Mouse (Mus musculus) bone marrow, adult 2 months (tissue): Measurements from ENCODE around the gene Nbas. TPM values are rescaled to one million over a fixed set of nuclear protein-coding genes. Genes with fewer than 3 reads are reported as not detected.

Experiments used
- H3K27ac ChIP-seq: fragments of 200-500 bp; 2 replicates; pipeline ENCODE4 v1.5.1; 2012; ENCODE audit warnings: low read depth, mild to moderate bottlenecking, control low read depth, inconsistent platforms, low read length; ENCODE audit not compliant: control insufficient read depth, poor library complexity, insufficient read depth
- H3K4me1 ChIP-seq: fragments of 200-500 bp; 2 replicates; pipeline ENCODE4 v1.6.1; 2011; ENCODE audit warnings: low read length; ENCODE audit not compliant: control insufficient read depth, insufficient read depth
- H3K4me3 ChIP-seq: fragments of 200-500 bp; replicated peaks from 2 replicates; pipeline ENCODE3; 2011; ENCODE audit warnings: mild to moderate bottlenecking, low read depth, low read length, control low read depth; ENCODE audit not compliant: control insufficient read depth
- CTCF ChIP-seq: fragments of 200-500 bp; IDR thresholded peaks from 2 replicates; pipeline ENCODE4 v1.5.1; 2011; ENCODE audit warnings: low read length, control low read depth; ENCODE audit not compliant: control insufficient read depth, insufficient read depth
- POLR2A ChIP-seq: fragments of 200-500 bp; IDR thresholded peaks from 2 replicates; pipeline ENCODE4 v1.6.1; 2011; ENCODE audit warnings: low read depth, mild to moderate bottlenecking, control low read depth, low read length, borderline replicate concordance; ENCODE audit not compliant: control insufficient read depth
- WGBS: fragments of 180-500 bp; shearing (Covaris S2); methylation state at CpG from one replicate; pipeline ENCODE4 v1.1.7; 2018; 5-methylcytosine and 5-hydroxymethylcytosine counted together
- polyA plus RNA-seq: library from polyadenylated mRNA; stranded (reverse); fragments of >200 nt; gene quantifications from 2 replicates; pipeline ENCODE4 v1.2.4, GENCODE M21; 2011; ENCODE audit warnings: low replicate concordance; ENCODE audit not compliant: missing spikeins, insufficient read depth, insufficient read length

Nbas gene
- polyA plus RNA-seq, 1 experiment, result 4.6 TPM

GRCm38 (mm10) chr12:13444653-13445431, 175.9 kb downstream of the Nbas start:
- TF ChIP-seq POLR2A, result no peak
- no peak for TF ChIP-seq CTCF

GRCm38 (mm10) chr12:13445486-13446065, 176.6 kb downstream of the Nbas start:
- TF ChIP-seq CTCF (no peak), POLR2A (no peak)

More at GRCm38 (mm10) chr12:13444653-13445431, 175.9 kb downstream of the Nbas start:
- Histone ChIP-seq H3K4me3 (no peak overlapping the region), H3K27ac (no peak overlapping the region), H3K4me1 (no peaks in the 10 kb centered on the region)
- WGBS, result 83% methylated on average over 4 of the region's 4 CpGs

GRCm38 (mm10) chr12:13448916-13449315, 180.0 kb downstream of the Nbas start:
- Histone ChIP-seq H3K4me1 (no peaks in the 10 kb centered on the region), H3K4me3 (no peak overlapping the region), H3K27ac (no peak overlapping the region)
- 69% methylated on average over 2 of the region's 2 CpGs for WGBS
- TF ChIP-seq POLR2A, result no peak
- TF ChIP-seq CTCF, result no peak

More at GRCm38 (mm10) chr12:13445486-13446065, 176.6 kb downstream of the Nbas start:
- H3K4me3 ChIP-seq, result no peak overlapping the region
- H3K27ac ChIP-seq, result no peak overlapping the region
- no peaks in the 10 kb centered on the region for H3K4me1 ChIP-seq
- 78% methylated on average over 2 of the region's 2 CpGs for WGBS

- Histone ChIP-seq H3K27ac (no peak overlapping the region), H3K4me1 (no peaks in the 10 kb centered on the region), H3K4me3 (no peak overlapping the region)
- TF ChIP-seq CTCF (no peak), POLR2A (no peak)
- WGBS, result 72% methylated on average over 2 of the region's 2 CpGs
Observed at GRCm38 (mm10) chr12:13452050-13452449, 183.1 kb downstream of the Nbas start.

- Histone ChIP-seq H3K27ac (no peak overlapping the region), H3K4me3 (no peak overlapping the region), H3K4me1 (no peaks in the 10 kb centered on the region; the same call in 1 of the 2 replicates)
- WGBS, result 82% methylated on average over 6 of the region's 6 CpGs
- TF ChIP-seq POLR2A (no peak), CTCF (no peak)
Observed at GRCm38 (mm10) chr12:13460223-13460853, 191.4 kb downstream of the Nbas start.

- no peak overlapping the region for H3K4me3 ChIP-seq
- H3K4me1 ChIP-seq, result no peaks in the 10 kb centered on the region; the same call in 1 of the 2 replicates
- WGBS, result 60% methylated on average over 9 of the region's 9 CpGs
- H3K27ac ChIP-seq, result no peak overlapping the region
- no peak for TF ChIP-seq CTCF
- no peak for TF ChIP-seq POLR2A
Observed at GRCm38 (mm10) chr12:13461558-13462153, 192.7 kb downstream of the Nbas start.

- 77% methylated on average over 6 of the region's 6 CpGs for WGBS
- TF ChIP-seq CTCF (no peak), POLR2A (no peak)
- Histone ChIP-seq H3K27ac (no peak overlapping the region), H3K4me1 (no peaks in the 10 kb centered on the region; the same call in 1 of the 2 replicates), H3K4me3 (no peak overlapping the region)
Observed at GRCm38 (mm10) chr12:13462397-13462796, 193.5 kb downstream of the Nbas start.

GRCm38 (mm10) chr12:13465554-13465953, 196.6 kb downstream of the Nbas start:
- Histone ChIP-seq H3K4me1 (no peaks in the 10 kb centered on the region; the same call in 1 of the 2 replicates), H3K4me3 (no peak overlapping the region), H3K27ac (no peak overlapping the region)
- TF ChIP-seq POLR2A, result no peak
- no peak for TF ChIP-seq CTCF
- 43% methylated on average over 2 of the region's 2 CpGs for WGBS
